Mouse (Mus musculus): Measurements from ENCODE around the gene Col16a1. TPM values are rescaled to one million over a fixed set of nuclear protein-coding genes. Genes with fewer than 3 reads are reported as not detected.

The Col16a1 gene
- total and polyA plus RNA-seq, 2 experiments from 2014 or later, result 13.1 to 19.9 TPM

DNA sequence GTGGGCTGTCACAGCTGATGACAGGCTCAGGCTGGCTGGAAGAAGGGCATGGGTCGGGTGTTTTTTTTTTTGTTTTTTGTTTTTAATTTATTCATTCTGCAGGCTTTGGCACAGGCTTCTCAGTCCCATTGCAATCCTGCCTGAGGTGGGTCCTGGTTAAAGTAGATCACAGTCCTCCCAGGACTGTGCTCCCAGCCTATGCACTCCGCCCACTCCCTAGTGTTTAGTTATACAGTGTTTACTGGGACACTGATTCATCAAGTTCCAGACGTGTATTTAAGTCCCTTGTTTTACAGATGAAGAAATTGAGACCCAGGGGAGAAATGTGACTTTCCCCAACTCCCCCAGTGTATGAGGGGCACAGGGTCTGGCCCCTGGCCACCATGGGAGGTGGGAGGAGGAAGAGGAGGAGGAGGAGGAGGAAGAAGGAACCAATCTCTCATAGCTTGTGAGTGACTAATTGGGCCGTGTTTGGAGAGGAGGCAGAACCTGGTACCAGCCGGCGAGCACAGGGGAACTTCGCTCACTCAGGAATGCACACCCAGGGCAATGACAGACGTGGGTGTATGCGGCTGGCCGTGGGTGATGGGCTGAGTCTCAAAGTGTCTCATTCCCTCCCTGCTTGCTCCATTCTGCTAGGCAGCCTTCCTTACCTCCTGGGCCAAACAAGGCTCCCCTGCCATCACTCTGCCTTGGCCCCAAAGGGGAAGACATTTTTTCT is 24.0 kb upstream of the Col16a1 start:
- ATAC-seq (no peak), DNase-seq (ENCODE audit: low spot score) (no peak)
- WGBS, result 69% methylated on average over 10 of the region's 10 CpGs
- Histone ChIP-seq H3K27me3 (ENCODE audit: insufficient read depth, low read length) (no peaks in the 10 kb centered on the region), H3K4me3 (ENCODE audit: low read length) (no peak overlapping the region), H3K9me3 (ENCODE audit: low read length) (no peaks in the 10 kb centered on the region), H3K27ac (no peak overlapping the region), H3K9ac (replicated peaks; ENCODE audit: low read length) (no peak overlapping the region), H3K36me3 (ENCODE audit: insufficient read depth, low read length) (peaks cover 5% of the 10 kb centered on the region; the same call in 1 of the 2 replicates), H3K4me2 (ENCODE audit: low read depth, low read length) (no peak overlapping the region), H3K4me1 (ENCODE audit: insufficient read depth, low read length) (0 out of 2 replicates have a peak, but pooled peaks cover 3% of the 10 kb centered on the region)
- TF ChIP-seq CTCF (IDR thresholded peaks at IDR 0.05; ENCODE audit: low read depth), result no peak

DNA sequence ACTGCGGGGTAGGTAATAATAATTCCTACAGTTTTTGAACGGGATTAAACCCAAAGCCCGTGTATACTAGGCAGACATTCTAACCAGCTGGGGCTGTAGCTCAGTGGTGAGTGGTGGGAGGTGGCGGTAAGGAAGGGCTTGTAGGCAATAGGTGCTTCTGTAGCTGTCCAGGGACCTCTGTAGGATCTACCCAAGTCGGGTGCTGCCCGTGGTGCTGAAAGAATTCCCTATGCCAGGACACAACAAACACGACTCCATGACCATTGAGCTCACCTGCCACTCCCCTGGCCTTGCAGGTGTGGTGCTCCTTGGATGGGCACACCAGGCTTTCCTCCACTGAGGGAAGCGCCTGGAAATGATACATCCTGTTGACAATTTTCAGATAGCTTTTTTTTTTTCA is 22.1 kb upstream of the Col16a1 start:
- no peaks in the 10 kb centered on the region; the same call in 1 of the 2 replicates for H3K36me3 ChIP-seq (ENCODE audit: insufficient read depth, low read length)
- 0 out of 2 replicates have a peak, but pooled peaks cover 3% of the 10 kb centered on the region for H3K4me1 ChIP-seq (ENCODE audit: insufficient read depth, low read length)
- DNase-seq (ENCODE audit: low spot score) (no peak), ATAC-seq (no peak)
- no peak overlapping the region for H3K27ac ChIP-seq
- 52% methylated on average over 8 of the region's 8 CpGs for WGBS
- no peaks in the 10 kb centered on the region for H3K9me3 ChIP-seq (ENCODE audit: low read length)
- no peak overlapping the region for H3K9ac ChIP-seq (replicated peaks; ENCODE audit: low read length)
- H3K4me2 ChIP-seq (ENCODE audit: low read depth, low read length), result no peak overlapping the region
- H3K4me3 ChIP-seq (ENCODE audit: low read length), result no peak overlapping the region
- H3K27me3 ChIP-seq (ENCODE audit: insufficient read depth, low read length), result no peaks in the 10 kb centered on the region
- no peak for TF ChIP-seq CTCF (IDR thresholded peaks at IDR 0.05; ENCODE audit: low read depth)

DNA sequence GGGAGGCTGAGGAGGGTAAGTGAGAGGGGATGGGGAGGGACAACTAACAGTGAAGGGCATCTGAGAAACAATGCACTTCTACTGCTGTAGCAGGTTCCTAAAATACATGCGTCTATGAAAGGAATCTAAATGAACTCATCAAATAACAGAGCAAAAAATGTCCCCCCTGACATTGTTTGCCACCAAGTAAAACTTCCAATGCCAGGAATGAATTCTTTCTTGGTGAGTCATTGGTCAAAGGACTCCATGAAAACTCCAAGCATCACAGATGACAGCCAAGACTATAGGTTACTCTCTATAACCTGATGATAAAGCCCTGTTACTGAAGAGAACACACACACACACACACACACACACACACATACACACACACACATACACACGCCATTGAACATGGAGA is 16.5 kb upstream of the Col16a1 start:
- H3K27ac ChIP-seq, result no peak overlapping the region
- no peak overlapping the region for H3K4me3 ChIP-seq (ENCODE audit: low read length)
- ATAC-seq (no peak), DNase-seq (ENCODE audit: low spot score) (no peak)
- no peak overlapping the region for H3K4me2 ChIP-seq (ENCODE audit: low read depth, low read length)
- no peaks in the 10 kb centered on the region for H3K27me3 ChIP-seq (ENCODE audit: insufficient read depth, low read length)
- WGBS, result 84% methylated on average over 2 of the region's 2 CpGs
- no peak for TF ChIP-seq CTCF (IDR thresholded peaks at IDR 0.05; ENCODE audit: low read depth)
- H3K4me1 ChIP-seq (ENCODE audit: insufficient read depth, low read length), result 0 out of 2 replicates have a peak, but pooled peaks cover 8% of the 10 kb centered on the region
- no peak overlapping the region for H3K9ac ChIP-seq (replicated peaks; ENCODE audit: low read length)
- no peaks in the 10 kb centered on the region for H3K9me3 ChIP-seq (ENCODE audit: low read length)
- H3K36me3 ChIP-seq (ENCODE audit: insufficient read depth, low read length), result no peaks in the 10 kb centered on the region

DNA sequence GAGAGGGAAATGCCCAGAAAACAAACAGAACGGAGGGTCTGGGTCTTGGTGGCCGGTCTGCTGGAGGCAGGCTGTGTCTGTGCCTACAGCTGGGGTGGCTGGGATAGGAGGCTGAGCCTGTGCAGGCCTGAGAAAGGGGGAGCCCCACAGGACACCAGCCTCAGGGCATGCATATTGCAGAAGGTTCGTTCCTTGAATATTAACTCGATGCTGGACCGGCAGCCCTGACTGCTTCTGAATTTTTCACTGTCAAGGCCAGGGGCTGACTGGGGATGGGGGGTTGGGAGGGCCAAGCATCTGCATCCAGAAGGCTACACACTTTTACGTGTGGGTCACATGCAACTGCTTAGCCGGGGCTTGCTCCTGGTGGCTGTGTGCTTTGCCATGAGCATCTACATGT is 14.1 kb upstream of the Col16a1 start:
- no peak for TF ChIP-seq CTCF (IDR thresholded peaks at IDR 0.05; ENCODE audit: low read depth)
- WGBS, result 36% methylated on average over 7 of the region's 7 CpGs
- peaks cover 8% of the 10 kb centered on the region; the same call in 1 of the 2 replicates for H3K4me1 ChIP-seq (ENCODE audit: insufficient read depth, low read length)
- ATAC-seq (no peak), DNase-seq (ENCODE audit: low spot score) (no peak)
- no peaks in the 10 kb centered on the region for H3K9me3 ChIP-seq (ENCODE audit: low read length)
- no peak overlapping the region for H3K4me2 ChIP-seq (ENCODE audit: low read depth, low read length)
- H3K27me3 ChIP-seq (ENCODE audit: insufficient read depth, low read length), result no peaks in the 10 kb centered on the region
- H3K36me3 ChIP-seq (ENCODE audit: insufficient read depth, low read length), result no peaks in the 10 kb centered on the region
- H3K27ac ChIP-seq, result no peak overlapping the region
- no peak overlapping the region for H3K4me3 ChIP-seq (ENCODE audit: low read length)
- no peak overlapping the region for H3K9ac ChIP-seq (replicated peaks; ENCODE audit: low read length)

DNA sequence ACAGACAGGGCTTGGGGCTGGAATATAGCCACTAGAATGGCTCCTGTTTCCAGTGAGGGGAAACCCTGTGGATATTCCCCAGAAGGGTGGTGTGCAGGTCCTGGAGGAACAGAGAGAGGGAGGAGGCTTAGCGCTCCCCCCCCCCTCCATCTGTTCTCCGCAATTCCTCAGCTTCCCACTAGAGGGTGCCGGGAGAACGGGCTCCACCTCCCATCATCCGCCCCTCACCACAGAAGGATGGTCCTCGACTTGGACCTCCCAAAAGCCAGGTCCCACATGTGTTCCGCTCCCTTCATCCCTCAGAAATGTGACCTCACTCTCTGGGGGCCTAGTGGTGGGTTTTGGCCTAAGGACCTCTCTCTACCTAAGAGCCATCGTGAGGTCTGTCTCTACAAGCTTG is 11.5 kb upstream of the Col16a1 start:
- H3K4me2 ChIP-seq (ENCODE audit: low read depth, low read length), result no peak overlapping the region
- peak; percentile 62 for ATAC-seq
- no peak overlapping the region for H3K4me3 ChIP-seq (ENCODE audit: low read length)
- WGBS, result 8% methylated on average over 7 of the region's 8 CpGs
- peaks cover 8% of the 10 kb centered on the region; the same call in 1 of the 2 replicates for H3K4me1 ChIP-seq (ENCODE audit: insufficient read depth, low read length)
- H3K27ac ChIP-seq, result no peak overlapping the region
- no peak overlapping the region for H3K9ac ChIP-seq (replicated peaks; ENCODE audit: low read length)
- peak; percentile 64 for DNase-seq (ENCODE audit: low spot score)
- TF ChIP-seq CTCF (IDR thresholded peaks at IDR 0.05; ENCODE audit: low read depth), result peak; percentile 85
- no peaks in the 10 kb centered on the region for H3K27me3 ChIP-seq (ENCODE audit: insufficient read depth, low read length)
- H3K36me3 ChIP-seq (ENCODE audit: insufficient read depth, low read length), result no peaks in the 10 kb centered on the region
- H3K9me3 ChIP-seq (ENCODE audit: low read length), result no peaks in the 10 kb centered on the region

DNA sequence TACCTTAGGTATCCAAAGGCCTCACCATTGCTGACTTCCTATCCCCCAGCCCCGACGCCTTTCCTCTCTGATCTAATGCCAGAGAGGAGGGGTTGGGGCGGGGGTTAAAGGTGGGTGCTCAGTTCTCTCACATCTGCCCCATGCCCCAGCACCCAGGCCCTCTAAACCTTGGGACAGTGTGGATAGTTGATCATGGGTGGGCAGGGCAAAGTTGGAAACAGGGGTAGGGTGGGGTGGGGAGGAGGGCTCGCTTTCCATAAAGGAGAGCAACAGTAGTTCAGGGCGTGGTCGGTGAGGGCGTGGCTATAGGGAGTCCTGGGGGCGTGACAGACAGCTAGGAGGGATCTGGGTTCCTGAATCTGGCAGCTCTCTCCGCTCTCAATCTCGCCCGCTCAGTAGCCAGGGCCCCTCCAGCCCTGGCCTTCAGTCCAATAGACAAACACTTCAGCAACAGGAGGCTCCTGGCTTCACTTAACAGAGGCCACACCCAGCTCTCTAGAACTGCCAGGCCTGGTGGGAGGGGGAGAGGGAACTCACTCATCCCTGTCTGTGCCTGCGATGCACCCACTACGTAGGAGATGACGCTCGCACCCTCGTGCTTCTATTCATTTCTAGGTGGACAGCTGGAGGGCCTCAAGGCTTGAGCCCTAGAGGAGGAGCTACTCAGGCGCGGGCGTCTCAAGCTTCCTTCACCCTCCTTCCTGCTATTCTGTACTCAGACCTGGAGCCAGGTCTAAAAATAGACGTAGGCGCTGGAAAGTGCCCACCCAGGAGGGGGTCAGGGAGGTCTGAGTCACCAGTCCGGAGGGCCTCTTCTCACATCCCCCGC is 10.9 kb upstream of the Col16a1 start:
- Histone ChIP-seq H3K9me3 (ENCODE audit: low read length) (no peaks in the 10 kb centered on the region), H3K27me3 (ENCODE audit: insufficient read depth, low read length) (no peaks in the 10 kb centered on the region), H3K4me2 (ENCODE audit: low read depth, low read length) (no peak overlapping the region), H3K36me3 (ENCODE audit: insufficient read depth, low read length) (no peaks in the 10 kb centered on the region), H3K4me3 (ENCODE audit: low read length) (no peak overlapping the region), H3K27ac (no peak overlapping the region), H3K9ac (replicated peaks; ENCODE audit: low read length) (no peak overlapping the region), H3K4me1 (ENCODE audit: insufficient read depth, low read length) (peaks cover 8% of the 10 kb centered on the region; the same call in 1 of the 2 replicates)
- peak; percentile 68 for ATAC-seq
- no peak for TF ChIP-seq CTCF (IDR thresholded peaks at IDR 0.05; ENCODE audit: low read depth)
- DNase-seq (ENCODE audit: low spot score), result no peak
- 20% methylated on average over 23 of the region's 23 CpGs for WGBS

All from hindbrain, postnatal 0 days (tissue).